Mouse (Mus musculus) left cerebral cortex, adult 9 months (tissue): ENCODE results near the gene BC028528.
A peak's percentile ranks its signal among the peaks of the same experiment; 100 is the strongest.
"Not testable (repeated sequence)": the region's sequence is repeated elsewhere in the genome, so short reads cannot be mapped to it uniquely, and the experiment has no call there.

ENCODE experiments used
- DNase-seq, 2 experiments: peaks; one replicate each; pipeline ENCODE4 v3.0.0; 2022; ENCODE audit warnings: low spot score in 2 of 2

The BC028528 gene

GRCm38 (mm10) chr3:95891211-95892065 lies at the start of gene BC028528:
BC028528 (minus strand) TSS chr3:95892005.
- DNase-seq = no peak

DNA sequence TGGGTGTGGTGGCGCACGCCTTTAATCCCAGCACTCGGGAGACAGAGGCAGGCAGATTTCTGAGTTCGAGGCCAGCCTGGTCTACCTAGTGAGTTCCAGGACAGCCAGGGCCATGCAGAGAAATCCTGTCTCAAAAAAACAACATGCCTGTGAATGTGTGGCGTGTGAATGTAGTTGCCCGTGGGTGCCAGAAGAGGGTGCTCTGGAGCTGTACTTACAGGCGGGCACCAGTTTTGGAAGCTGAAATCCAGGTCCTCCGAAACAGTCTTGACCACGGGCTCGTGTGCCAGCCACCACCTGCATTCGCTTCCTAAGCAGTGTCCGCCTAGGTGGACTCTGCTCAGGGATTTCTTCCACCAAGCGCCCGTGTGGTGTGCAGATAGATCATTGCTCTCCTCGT lies 47.0 kb upstream of the BC028528 start:
- DNase-seq = no peak

DNA sequence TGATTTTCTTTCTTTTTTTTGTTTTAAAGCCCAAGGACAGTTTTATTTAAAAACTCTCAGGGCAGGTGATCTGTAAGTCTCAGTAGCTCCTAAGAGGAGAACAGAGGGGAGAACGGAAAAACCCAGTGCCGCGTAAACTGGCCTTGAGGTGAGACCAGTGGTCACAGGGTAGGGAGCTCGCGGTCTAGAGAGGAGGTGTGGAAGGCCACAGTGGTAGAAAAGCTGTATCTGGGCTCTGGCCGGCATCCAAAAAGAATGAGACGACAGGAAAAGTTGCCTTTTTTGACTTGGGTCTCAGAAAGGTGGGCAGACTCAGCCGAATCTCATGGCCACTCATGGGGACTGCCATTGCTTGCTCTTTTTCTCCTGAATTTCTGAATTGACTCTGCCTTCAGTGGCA lies 46.4 kb upstream of the BC028528 start:
- no peak for DNase-seq

- DNase-seq = no peak
Measured at GRCm38 (mm10) chr3:95934448-95934847, 42.6 kb upstream of the BC028528 start.

- DNase-seq = no peak
Measured at GRCm38 (mm10) chr3:95933111-95933750, 41.4 kb upstream of the BC028528 start.

DNA sequence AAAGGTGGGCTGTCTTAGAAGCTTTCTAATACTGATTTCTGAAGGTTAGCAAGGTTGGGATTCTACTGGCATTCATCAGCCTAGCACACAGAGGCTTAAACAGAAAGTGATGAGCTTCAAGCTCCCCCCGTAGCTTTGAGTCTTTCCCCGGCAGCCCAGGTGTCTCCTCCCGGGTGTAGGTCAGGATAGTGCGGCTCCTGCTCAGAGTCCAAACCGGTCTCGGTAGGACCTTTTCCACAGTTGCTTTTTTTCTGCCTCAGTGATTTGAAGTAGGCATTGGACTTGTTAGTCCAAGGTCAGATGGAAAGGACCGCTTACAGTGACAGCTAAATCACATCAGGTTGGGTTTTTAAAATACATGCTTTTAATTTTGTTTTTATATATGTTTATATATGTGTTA lies 40.8 kb upstream of the BC028528 start:
- DNase-seq = no peak

DNA sequence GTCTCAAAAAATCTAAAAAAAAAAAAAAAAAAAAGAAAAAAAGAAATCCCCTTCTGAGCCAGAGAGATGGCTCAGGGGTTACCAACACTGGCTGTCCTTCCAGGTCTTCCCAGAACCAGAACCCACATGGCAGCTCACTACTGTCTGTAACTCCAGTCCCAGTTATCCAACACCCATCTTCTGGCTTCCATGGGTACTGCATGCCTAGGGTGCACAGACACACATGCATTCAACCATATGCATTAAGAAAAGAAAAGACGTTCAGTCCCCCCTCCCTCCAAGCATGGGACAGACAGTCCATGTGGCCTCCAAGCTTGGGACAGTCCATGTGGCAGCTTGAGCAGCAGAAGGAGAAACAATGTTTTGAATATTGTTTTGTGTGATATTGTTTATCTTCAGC lies 40.4 kb upstream of the BC028528 start:
- no peak for DNase-seq

- no peak for DNase-seq
Measured at GRCm38 (mm10) chr3:95931471-95931870, 39.7 kb upstream of the BC028528 start.

- no peak for DNase-seq
Measured at GRCm38 (mm10) chr3:95930471-95930789, 38.6 kb upstream of the BC028528 start.

DNA sequence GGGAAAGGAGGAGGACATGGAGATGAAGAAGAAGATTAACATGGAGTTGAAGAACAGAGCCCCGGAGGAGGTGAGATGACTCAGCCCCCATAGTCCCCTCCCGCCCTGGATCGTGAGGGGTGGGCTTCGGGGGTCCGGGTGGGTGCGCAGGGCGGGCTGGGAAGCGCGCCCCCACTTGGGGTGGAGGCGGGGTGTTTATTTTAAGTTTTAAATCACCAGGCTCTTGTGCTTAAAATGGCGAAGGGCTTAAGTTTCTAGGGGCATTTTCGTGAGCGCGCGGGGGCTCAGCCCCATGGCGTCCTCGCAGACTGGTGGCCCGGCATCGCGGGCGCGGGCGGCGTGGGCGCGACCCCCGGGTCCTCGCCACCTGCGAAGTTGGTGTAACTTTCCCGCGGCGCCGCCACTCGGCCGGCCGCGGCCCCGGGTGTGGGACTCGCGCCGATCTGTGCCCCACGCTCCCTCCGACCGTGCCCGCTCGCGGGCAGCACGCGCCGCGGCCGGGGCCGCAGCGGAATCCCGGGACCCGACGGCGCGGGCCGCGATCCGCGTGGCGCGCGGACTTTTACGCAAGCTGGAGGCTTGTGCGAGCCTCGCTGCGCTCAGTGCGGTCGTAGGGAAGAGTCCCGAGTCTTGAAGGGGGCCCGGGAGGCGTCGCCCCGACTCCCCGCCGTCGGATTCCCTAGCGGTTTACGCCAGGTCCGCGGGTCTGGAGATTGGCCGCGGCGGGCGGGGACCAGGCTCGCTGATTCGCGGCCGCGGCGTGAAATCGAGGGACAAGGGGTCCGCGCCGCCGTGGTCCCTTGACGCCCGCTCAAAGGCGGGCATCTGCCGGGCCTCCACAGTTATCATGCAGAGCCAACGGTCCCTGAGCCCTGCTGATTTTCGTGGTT lies 38.0 kb upstream of the BC028528 start:
- no peak for DNase-seq

- DNase-seq = peak; percentile 96 to 99
Measured at GRCm38 (mm10) chr3:95928658-95929503, 37.1 kb upstream of the BC028528 start, which contains the start of gene Anp32e. Anp32e (plus strand) TSS chr3:95929246.

- DNase-seq = no peak
Measured at GRCm38 (mm10) chr3:95928261-95928657, 36.5 kb upstream of the BC028528 start.

- no peak for DNase-seq
Measured at GRCm38 (mm10) chr3:95925087-95925486, 33.3 kb upstream of the BC028528 start.

- no peak for DNase-seq
Measured at GRCm38 (mm10) chr3:95924185-95924584, 32.4 kb upstream of the BC028528 start.

GRCm38 (mm10) chr3:95923429-95923828 lies 31.6 kb upstream of the BC028528 start:
- not testable (repeated sequence) for DNase-seq

DNA sequence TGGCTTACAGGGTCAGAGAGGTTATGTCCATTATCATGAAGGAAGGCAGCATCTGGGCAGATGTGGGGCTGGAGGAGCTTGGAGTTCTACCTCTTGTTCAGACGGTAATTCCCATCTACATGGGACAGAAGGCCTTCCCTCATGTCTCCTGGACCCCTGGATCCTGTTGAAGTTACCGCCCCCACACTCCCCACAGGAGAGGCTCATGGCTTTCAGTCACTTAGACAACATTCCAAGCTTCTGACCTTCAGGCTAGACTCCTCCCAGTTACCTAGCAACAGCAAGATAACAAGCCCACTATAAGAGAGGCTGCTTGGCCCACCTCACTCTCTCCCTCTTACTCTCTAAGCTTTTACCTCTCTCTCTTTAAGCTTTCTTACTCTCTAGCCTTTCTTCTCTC lies 28.7 kb upstream of the BC028528 start:
- not testable (repeated sequence) for DNase-seq

DNA sequence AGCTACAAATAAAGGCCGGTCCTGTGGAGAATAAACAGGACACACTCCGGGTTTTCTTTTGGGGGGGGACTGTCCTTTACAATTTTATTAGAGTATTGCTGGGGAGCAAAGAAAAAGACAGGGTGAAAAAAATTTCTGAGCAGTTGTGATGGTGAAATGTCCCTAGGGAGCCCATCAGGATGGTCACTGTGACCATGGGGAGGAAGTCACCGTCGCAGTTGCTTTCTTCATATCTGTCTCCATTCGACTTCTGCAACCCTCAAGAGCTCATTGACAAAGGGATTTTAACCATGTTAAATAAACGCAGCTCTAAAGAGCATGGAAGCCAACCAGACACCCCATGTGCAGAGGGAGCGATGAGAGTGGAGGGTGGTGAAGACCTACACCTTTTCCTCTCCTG lies 25.0 kb upstream of the BC028528 start:
- DNase-seq = no peak

- no peak for DNase-seq
Measured at GRCm38 (mm10) chr3:95914706-95915105, 22.9 kb upstream of the BC028528 start.

- no peak for DNase-seq
Measured at GRCm38 (mm10) chr3:95907613-95908012, 15.8 kb upstream of the BC028528 start.

- no peak for DNase-seq
Measured at GRCm38 (mm10) chr3:95906860-95907259, 15.1 kb upstream of the BC028528 start.

DNA sequence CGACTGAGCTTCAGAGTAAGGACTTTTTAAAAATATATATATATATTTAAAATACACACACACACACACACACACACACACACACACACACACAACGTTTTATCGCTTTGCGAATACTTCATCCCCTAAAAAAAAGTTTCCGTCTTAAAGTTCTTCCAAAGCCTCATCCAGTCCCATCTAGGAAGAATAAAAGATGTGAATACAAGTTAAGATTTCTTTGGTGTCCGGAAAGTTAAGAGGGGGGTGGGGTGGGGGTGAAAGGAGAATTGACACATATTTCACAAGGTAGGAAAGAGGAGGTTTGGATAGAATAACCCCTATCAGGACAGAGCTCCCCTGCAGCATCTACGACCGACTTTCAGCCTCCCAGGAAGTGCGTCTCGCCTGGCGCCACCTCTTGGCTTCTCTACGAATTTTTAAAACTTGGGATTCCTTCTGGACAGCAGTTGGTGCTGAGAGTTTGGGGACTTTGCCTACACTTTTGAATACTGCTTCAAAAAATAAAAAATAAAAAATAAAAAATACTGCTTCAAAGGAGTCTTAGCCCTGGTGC lies 14.2 kb upstream of the BC028528 start:
- no peak for DNase-seq
